Mouse (Mus musculus) olfactory bulb, adult 2 months (tissue): Measurements from ENCODE around the gene Olfr1164. TPM values are rescaled to one million over a fixed set of nuclear protein-coding genes. Genes with fewer than 3 reads are reported as not detected.

Experiments used
- H3K27ac ChIP-seq: fragments of 200-500 bp; 2 replicates; pipeline ENCODE4 v1.5.1; 2012; ENCODE audit warnings: low read depth, low read length; ENCODE audit not compliant: insufficient read depth
- H3K4me1 ChIP-seq: fragments of 200-500 bp; 2 replicates; pipeline ENCODE4 v1.6.1; 2012; ENCODE audit warnings: low read length; ENCODE audit not compliant: control insufficient read depth, insufficient read depth
- H3K4me3 ChIP-seq: fragments of 200-500 bp; 2 replicates; pipeline ENCODE4 v1.5.1; 2012; ENCODE audit warnings: mild to moderate bottlenecking, low read depth, low read length, moderate library complexity; ENCODE audit not compliant: insufficient read depth
- CTCF ChIP-seq: fragments of 200-500 bp; IDR thresholded peaks from 2 replicates; pipeline ENCODE4 v1.5.1; 2012; ENCODE audit warnings: low read depth, mild to moderate bottlenecking, low read length, moderate library complexity; ENCODE audit not compliant: insufficient read depth
- POLR2A ChIP-seq: fragments of 200-500 bp; IDR thresholded peaks from 2 replicates; pipeline ENCODE4 v1.6.1; 2012; ENCODE audit warnings: mild to moderate bottlenecking, low read depth, low read length, moderate library complexity; ENCODE audit not compliant: insufficient read depth
- WGBS: fragments of 180-500 bp; shearing (Covaris S2); methylation state at CpG from one replicate; pipeline ENCODE4 v1.1.7; 2018; 5-methylcytosine and 5-hydroxymethylcytosine counted together
- polyA plus RNA-seq: library from polyadenylated mRNA; stranded (reverse); fragments of >200 nt; gene quantifications from 2 replicates; pipeline ENCODE4 v1.2.4, GENCODE M21; 2012; ENCODE audit warnings: low replicate concordance; ENCODE audit not compliant: missing spikeins, insufficient read depth, insufficient read length

Gene Olfr1164
- polyA plus RNA-seq = not detected in 2 replicates

DNA sequence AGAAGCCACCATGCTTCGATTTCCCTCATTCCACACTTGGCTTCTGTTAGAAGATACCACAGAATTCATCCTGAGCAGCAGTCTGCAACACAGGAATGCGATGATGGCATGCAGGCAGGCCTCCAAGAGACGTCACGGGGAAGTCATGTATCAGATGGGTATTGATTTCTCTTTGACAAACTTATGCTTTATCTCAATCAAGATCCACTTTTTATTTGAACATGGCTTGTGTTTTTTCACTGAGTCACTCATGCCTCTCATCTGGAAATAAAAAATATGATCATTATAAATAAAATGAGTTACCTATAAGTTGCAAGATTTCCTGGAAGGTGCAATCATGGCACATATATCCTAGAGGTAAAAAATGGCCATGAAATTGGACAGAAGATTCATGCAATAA, at the start of gene Olfr1164:
Olfr1164 (minus strand) TSS at position 101 of the 400 bp plus-strand sequence.
- no peak within 1 kb of the TSS for H3K27ac ChIP-seq
- WGBS = 78% methylated on average over 4 of the region's 4 CpGs
- TF ChIP-seq POLR2A (no peak), CTCF (no peak)

GRCm38 (mm10) chr2:88128172-88128571, 34.4 kb upstream of the Olfr1164 start, which contains the start of gene Olfr1166:
Gene Olfr1166, minus strand, starts transcription at chr2:88128272.
- Histone ChIP-seq H3K4me3 (no peak within 1 kb of the TSS), H3K4me1 (no peaks in the 10 kb centered on the region), H3K27ac (no peak within 1 kb of the TSS)
- TF ChIP-seq CTCF (no peak), POLR2A (no peak)
- WGBS = 90% methylated on average over 1 of the region's 1 CpGs

More for the DNA sequence above, at the start of gene Olfr1164:
- Histone ChIP-seq H3K4me3 (no peak within 1 kb of the TSS), H3K4me1 (no peaks in the 10 kb centered on the region)

- H3K27ac ChIP-seq = no peak within 1 kb of the TSS
- no peak within 1 kb of the TSS for H3K4me3 ChIP-seq
- no peak for TF ChIP-seq POLR2A
- TF ChIP-seq CTCF = no peak
- no peaks in the 10 kb centered on the region for H3K4me1 ChIP-seq
Measured at GRCm38 (mm10) chr2:88071730-88072129, 22.0 kb downstream of the Olfr1164 start, which contains the start of gene Olfr1163. Gene Olfr1163, minus strand, starts transcription at chr2:88071830.

GRCm38 (mm10) chr2:88063587-88063986, 30.2 kb downstream of the Olfr1164 start:
- no peaks in the 10 kb centered on the region for H3K4me1 ChIP-seq
- TF ChIP-seq POLR2A = no peak
- TF ChIP-seq CTCF = no peak
- 72% methylated on average over 2 of the region's 2 CpGs for WGBS
- H3K4me3 ChIP-seq = no peak overlapping the region
- H3K27ac ChIP-seq = no peak overlapping the region

- TF ChIP-seq CTCF (no peak), POLR2A (no peak)
- Histone ChIP-seq H3K4me1 (no peaks in the 10 kb centered on the region), H3K4me3 (no peak within 1 kb of the TSS), H3K27ac (no peak within 1 kb of the TSS)
- 84% methylated on average over 1 of the region's 1 CpGs for WGBS
Measured at GRCm38 (mm10) chr2:88051029-88051428, 42.7 kb downstream of the Olfr1164 start, which contains the start of gene Olfr1162. Gene Olfr1162, minus strand, starts transcription at chr2:88051129.

Other genes with a start within 250 kb of the Olfr1164 start
- not detected in 2 replicates for gene Olfr1150-ps1, start 250.0 kb downstream of the Olfr1164 start, polyA plus RNA-seq
- not detected in 2 replicates for gene Olfr1151, start 238.1 kb downstream of the Olfr1164 start, polyA plus RNA-seq
- not detected in 2 replicates for gene Olfr1152, start 227.5 kb downstream of the Olfr1164 start, polyA plus RNA-seq
- gene Olfr1153, start 199.0 kb downstream of the Olfr1164 start, polyA plus RNA-seq = not detected in 2 replicates
- not detected in 2 replicates for gene Olfr1154, start 188.8 kb downstream of the Olfr1164 start, polyA plus RNA-seq
- gene Olfr1155, start 148.8 kb downstream of the Olfr1164 start, polyA plus RNA-seq = not detected in 2 replicates
- gene Olfr1156, start 140.9 kb downstream of the Olfr1164 start, polyA plus RNA-seq = not detected in 2 replicates
- gene Olfr1157, start 125.7 kb downstream of the Olfr1164 start, polyA plus RNA-seq = not detected in 2 replicates
- not detected in 2 replicates for gene Olfr74, start 119.3 kb downstream of the Olfr1164 start, polyA plus RNA-seq
- not detected in 2 replicates for gene Olfr1158, start 103.9 kb downstream of the Olfr1164 start, polyA plus RNA-seq
- not detected in 2 replicates for gene Olfr1160, start 85.7 kb downstream of the Olfr1164 start, polyA plus RNA-seq
- not detected in 2 replicates for gene Olfr1161, start 71.2 kb downstream of the Olfr1164 start, polyA plus RNA-seq
- not detected in 2 replicates for gene Olfr73, start 56.3 kb downstream of the Olfr1164 start, polyA plus RNA-seq
- not detected in 2 replicates for gene Olfr1162, start 42.8 kb downstream of the Olfr1164 start, polyA plus RNA-seq
- not detected in 2 replicates for gene Olfr1163, start 22.1 kb downstream of the Olfr1164 start, polyA plus RNA-seq
- gene Olfr1166, start 34.3 kb upstream of the Olfr1164 start, polyA plus RNA-seq = not detected in 2 replicates
- gene Olfr1167, start 61.2 kb upstream of the Olfr1164 start, polyA plus RNA-seq = not detected in 2 replicates
- not detected in 2 replicates for gene Olfr1168, start 87.9 kb upstream of the Olfr1164 start, polyA plus RNA-seq
- gene Olfr1170, start 134.4 kb upstream of the Olfr1164 start, polyA plus RNA-seq = not detected in 2 replicates
- gene Olfr1173, start 185.9 kb upstream of the Olfr1164 start, polyA plus RNA-seq = not detected in 2 replicates
- gene Olfr1174-ps, start 221.2 kb upstream of the Olfr1164 start, polyA plus RNA-seq = not detected in 2 replicates
- gene Olfr1175-ps, start 233.2 kb upstream of the Olfr1164 start, polyA plus RNA-seq = not detected in 2 replicates
- not detected in 2 replicates for gene Olfr1176, start 242.8 kb upstream of the Olfr1164 start, polyA plus RNA-seq